25 mouse cellular contexts compared by ENCODE assay signal in the genomic region with DNA sequence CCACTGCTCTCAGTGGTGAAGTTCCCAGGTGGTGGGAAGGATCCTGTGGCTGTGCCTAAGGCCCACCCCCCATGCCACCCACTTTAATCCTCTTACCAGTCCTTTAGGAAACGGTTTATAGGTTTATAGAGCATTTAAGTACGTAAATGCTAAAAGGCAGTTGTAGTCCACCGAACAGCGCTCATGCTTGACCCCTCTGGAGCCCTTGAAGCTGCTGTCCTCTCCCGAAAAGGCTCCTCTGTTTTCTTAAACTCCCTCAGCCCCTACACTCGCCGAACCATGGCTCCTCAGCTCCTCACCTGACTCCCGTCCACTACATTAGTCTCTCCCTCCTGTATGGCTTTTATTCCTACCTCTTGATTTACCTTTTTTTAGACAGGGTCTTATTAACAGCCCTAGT.
A peak's percentile ranks its signal among the peaks of the same experiment; 100 is the strongest.
DNase-seq lines count a peak whose midpoint lies in the region; ATAC-seq and TF ChIP-seq lines count a peak whose summit lies in the region.
"Had no signal": no experiment of that assay in that cellular context is flagged by ENCODE, and none has a peak within 500 bp of the region (broad histone marks: within the 10 kb centered on the region; RNA-seq: fewer than 3 reads in every experiment).

No protein-coding gene starts in this region.

- peaks cover 11% of the 10 kb centered on the region for H3K4me1 ChIP-seq in hindbrain, embryonic 10.5 days (replicated peaks)
- peaks cover 7% of the 10 kb centered on the region; the same call in 1 of the 2 replicates for H3K4me1 ChIP-seq in hindbrain, postnatal 0 days (ENCODE audit: insufficient read depth, low read length)
- H3K4me1 ChIP-seq in kidney, embryonic 15.5 days, result peaks cover 48% of the 10 kb centered on the region
- no peaks in the 10 kb centered on the region for H3K4me1 ChIP-seq in kidney, postnatal 0 days (replicated peaks; ENCODE audit: insufficient read depth, low read length)
- no peaks in the 10 kb centered on the region; the same call in 1 of the 2 replicates for H3K4me1 ChIP-seq in kidney, adult 2 months (ENCODE audit: control insufficient read depth, insufficient read depth, low read length)
- H3K4me1 ChIP-seq in limb, embryonic 12.5 days (replicated peaks), result peaks cover 35% of the 10 kb centered on the region
- H3K4me1 ChIP-seq in limb, embryonic 10.5 days, result peaks cover 53% of the 10 kb centered on the region

- no peak overlapping the region for H3K4me2 ChIP-seq in hindbrain, postnatal 0 days (ENCODE audit: low read depth, low read length)
- no peak overlapping the region for H3K4me2 ChIP-seq in kidney, embryonic 15.5 days
- no peak overlapping the region for H3K4me2 ChIP-seq in kidney, postnatal 0 days (ENCODE audit: low read length)
- no peak overlapping the region for H3K4me2 ChIP-seq in limb, embryonic 12.5 days
- H3K4me2 ChIP-seq: embryonic facial prominence, embryonic 12.5 days; forebrain, embryonic 13.5 days had no signal

- no peak for TF ChIP-seq CTCF in hindbrain, postnatal 0 days (IDR thresholded peaks at IDR 0.05; ENCODE audit: low read depth)
- no peak for TF ChIP-seq CTCF in kidney, postnatal 0 days (IDR thresholded peaks at IDR 0.05; ENCODE audit: low read depth)
- no peak for TF ChIP-seq CTCF in kidney, adult 2 months (conservative IDR thresholded peaks at IDR 0.05; ENCODE audit: insufficient read depth, insufficient read length, low read depth, low read length)

- no peak for DNase-seq in hindbrain, embryonic 10.5 days (ENCODE audit: low spot score)
- DNase-seq in hindbrain, postnatal 0 days (ENCODE audit: low spot score), result no peak
- no peak for DNase-seq in kidney, postnatal 25 days
- peak; percentile 58 for DNase-seq in kidney, postnatal 0 days (ENCODE audit: low spot score)
- no peak for DNase-seq in kidney, adult 2 months
- no peak for DNase-seq in limb, embryonic 10.5 days (ENCODE audit: low spot score)
- DNase-seq: adrenal gland, adult 8-10 months; adrenal gland, postnatal 14 days; adrenal gland, postnatal 36 days; B cell, adult 2 months; cerebellum, adult 11-12 months; cerebellum, adult 2 months; cerebellum, adult 9-10 months; cerebellum, postnatal 10 days; cerebellum, postnatal 25 days had no signal

- H3K9ac ChIP-seq in hindbrain, postnatal 0 days (replicated peaks; ENCODE audit: low read length), result no peak overlapping the region
- H3K9ac ChIP-seq in kidney, embryonic 15.5 days, result no peak overlapping the region
- no peak overlapping the region for H3K9ac ChIP-seq in kidney, postnatal 0 days (ENCODE audit: low read depth, low read length)
- no peak overlapping the region; the same call in 1 of the 2 replicates for H3K9ac ChIP-seq in limb, embryonic 12.5 days (replicated peaks)
- H3K9ac ChIP-seq: embryonic facial prominence, embryonic 12.5 days; forebrain, embryonic 13.5 days had no signal

- no peaks in the 10 kb centered on the region for H3K27me3 ChIP-seq in hindbrain, embryonic 10.5 days (ENCODE audit: insufficient read depth, poor library complexity, severe bottlenecking)
- no peaks in the 10 kb centered on the region for H3K27me3 ChIP-seq in hindbrain, postnatal 0 days (ENCODE audit: insufficient read depth, low read length)
- no peaks in the 10 kb centered on the region for H3K27me3 ChIP-seq in kidney, embryonic 15.5 days
- no peaks in the 10 kb centered on the region for H3K27me3 ChIP-seq in kidney, postnatal 0 days (ENCODE audit: insufficient read depth, low read length)
- H3K27me3 ChIP-seq in kidney, adult 2 months (replicated peaks; ENCODE audit: control insufficient read depth, insufficient read depth, low read length), result no peaks in the 10 kb centered on the region
- H3K27me3 ChIP-seq in limb, embryonic 12.5 days, result no peaks in the 10 kb centered on the region
- no peaks in the 10 kb centered on the region for H3K27me3 ChIP-seq in limb, embryonic 10.5 days (ENCODE audit: low read depth, poor library complexity, severe bottlenecking)
- H3K27me3 ChIP-seq: CH12.LX; embryonic facial prominence, embryonic 12.5 days; forebrain, embryonic 13.5 days; Patski had no signal

- 0 out of 2 replicates have a peak, but pooled peaks cover 3% of the 10 kb centered on the region for H3K9me3 ChIP-seq in hindbrain, embryonic 10.5 days
- H3K9me3 ChIP-seq in hindbrain, postnatal 0 days (ENCODE audit: low read length), result no peaks in the 10 kb centered on the region
- H3K9me3 ChIP-seq in kidney, embryonic 15.5 days (replicated peaks), result no peaks in the 10 kb centered on the region
- no peaks in the 10 kb centered on the region for H3K9me3 ChIP-seq in kidney, postnatal 0 days (replicated peaks; ENCODE audit: low read length)
- H3K9me3 ChIP-seq in limb, embryonic 12.5 days, result no peaks in the 10 kb centered on the region
- no peaks in the 10 kb centered on the region for H3K9me3 ChIP-seq in limb, embryonic 10.5 days (replicated peaks)
- H3K9me3 ChIP-seq: embryonic facial prominence, embryonic 12.5 days; forebrain, embryonic 13.5 days; G1E had no signal

- no peaks in the 10 kb centered on the region for H3K36me3 ChIP-seq in hindbrain, embryonic 10.5 days
- no peaks in the 10 kb centered on the region for H3K36me3 ChIP-seq in hindbrain, postnatal 0 days (ENCODE audit: insufficient read depth, low read length)
- H3K36me3 ChIP-seq in kidney, embryonic 15.5 days, result peaks cover 11% of the 10 kb centered on the region
- no peaks in the 10 kb centered on the region for H3K36me3 ChIP-seq in kidney, postnatal 0 days (ENCODE audit: insufficient read depth, low read length)
- H3K36me3 ChIP-seq in kidney, adult 2 months (ENCODE audit: control insufficient read depth, insufficient read depth, low read length), result no peaks in the 10 kb centered on the region
- H3K36me3 ChIP-seq in limb, embryonic 12.5 days, result no peaks in the 10 kb centered on the region
- peaks cover 2% of the 10 kb centered on the region; the same call in 1 of the 2 replicates for H3K36me3 ChIP-seq in limb, embryonic 10.5 days
- H3K36me3 ChIP-seq: embryonic facial prominence, embryonic 12.5 days; G1E had no signal

- ATAC-seq in hindbrain, postnatal 0 days, result no peak
- ATAC-seq in kidney, embryonic 15.5 days (replicated peaks; ENCODE audit: low FRiP score), result peak; percentile 64
- peak; percentile 67; the same call in 1 of the 2 replicates for ATAC-seq in kidney, postnatal 0 days (replicated peaks; ENCODE audit: low FRiP score, low read depth)
- no peak for ATAC-seq in limb, embryonic 12.5 days (ENCODE audit: insufficient number of reproducible peaks, insufficient read depth, low FRiP score, low TSS enrichment, low read depth)
- ATAC-seq: activated CD4-positive, CD25-positive, alpha-beta regulatory T cell, adult 4 months; CD4-positive, CD25-positive, alpha-beta regulatory T cell, adult 4 months; forebrain, embryonic 13.5 days; Patski had no signal

- H3K27ac ChIP-seq in hindbrain, embryonic 10.5 days, result 0 out of 2 replicates have a peak overlapping the region, but pooled peaks have one; percentile 23
- no peak overlapping the region for H3K27ac ChIP-seq in hindbrain, postnatal 0 days
- H3K27ac ChIP-seq in kidney, embryonic 15.5 days, result peak overlapping the region; percentile 58
- no peak overlapping the region for H3K27ac ChIP-seq in kidney, postnatal 0 days
- no peak overlapping the region for H3K27ac ChIP-seq in kidney, adult 2 months (ENCODE audit: insufficient read depth, low read depth, low read length)
- H3K27ac ChIP-seq in limb, embryonic 12.5 days, result peak overlapping the region; percentile 24; the same call in 1 of the 2 replicates
- H3K27ac ChIP-seq in limb, embryonic 10.5 days, result no peak overlapping the region
- H3K27ac ChIP-seq: embryonic facial prominence, embryonic 10.5 days; embryonic facial prominence, embryonic 12.5 days; forebrain, embryonic 13.5 days had no signal

- H3K4me3 ChIP-seq in hindbrain, embryonic 10.5 days, result no peak overlapping the region
- H3K4me3 ChIP-seq in hindbrain, postnatal 0 days (ENCODE audit: low read length), result no peak overlapping the region
- H3K4me3 ChIP-seq in kidney, embryonic 15.5 days (replicated peaks), result no peak overlapping the region
- H3K4me3 ChIP-seq in kidney, postnatal 0 days (replicated peaks; ENCODE audit: low read depth, low read length), result no peak overlapping the region
- H3K4me3 ChIP-seq in kidney, adult 2 months (ENCODE audit: insufficient read depth, low read depth, low read length), result no peak overlapping the region
- no peak overlapping the region for H3K4me3 ChIP-seq in limb, embryonic 12.5 days (replicated peaks)
- H3K4me3 ChIP-seq in limb, embryonic 10.5 days, result no peak overlapping the region
- H3K4me3 ChIP-seq: embryonic facial prominence, embryonic 10.5 days; embryonic facial prominence, embryonic 12.5 days; forebrain, embryonic 13.5 days had no signal

- no peak for TF ChIP-seq POLR2A in kidney, adult 2 months (IDR thresholded peaks at IDR 0.05; ENCODE audit: low read depth, low read length)

- WGBS in hindbrain, embryonic 10.5 days, result 72% methylated on average over 8 of the region's 8 CpGs
- 70% methylated on average over 8 of the region's 8 CpGs for WGBS in hindbrain, postnatal 0 days
- 23% methylated on average over 8 of the region's 8 CpGs for WGBS in kidney, embryonic 15.5 days
- WGBS in kidney, postnatal 0 days, result 34% methylated on average over 8 of the region's 8 CpGs
- WGBS in kidney, adult 2 months, result 65% methylated on average over 8 of the region's 8 CpGs
- 44% methylated on average over 8 of the region's 8 CpGs for WGBS in limb, embryonic 12.5 days
- WGBS in limb, embryonic 10.5 days, result 67% methylated on average over 8 of the region's 8 CpGs

Comparison
In these comparisons a context has a peak if more than half of its experiments do, and no peak if none do; other contexts are left out.
1. H3K27ac ChIP-seq: peak in hindbrain, embryonic 10.5 days (single experiment), kidney, embryonic 15.5 days (single experiment) and limb, embryonic 12.5 days (single experiment); none in hindbrain, postnatal 0 days (single experiment), kidney, postnatal 0 days (single experiment), kidney, adult 2 months (single experiment) and limb, embryonic 10.5 days (single experiment).
2. ATAC-seq: peak in kidney, embryonic 15.5 days (single experiment) and kidney, postnatal 0 days (single experiment); none in hindbrain, postnatal 0 days (single experiment) and limb, embryonic 12.5 days (single experiment).